Mouse (Mus musculus) bone marrow, adult 2 months (tissue): ENCODE measurements around the gene Copa.

Source experiments
- CTCF ChIP-seq: fragments of 200-500 bp; IDR thresholded peaks from 2 replicates; pipeline ENCODE4 v1.5.1; 2011; ENCODE audit warnings: low read length, control low read depth; ENCODE audit not compliant: control insufficient read depth, insufficient read depth
- POLR2A ChIP-seq: fragments of 200-500 bp; IDR thresholded peaks from 2 replicates; pipeline ENCODE4 v1.6.1; 2011; ENCODE audit warnings: low read depth, mild to moderate bottlenecking, control low read depth, low read length, borderline replicate concordance; ENCODE audit not compliant: control insufficient read depth

DNA sequence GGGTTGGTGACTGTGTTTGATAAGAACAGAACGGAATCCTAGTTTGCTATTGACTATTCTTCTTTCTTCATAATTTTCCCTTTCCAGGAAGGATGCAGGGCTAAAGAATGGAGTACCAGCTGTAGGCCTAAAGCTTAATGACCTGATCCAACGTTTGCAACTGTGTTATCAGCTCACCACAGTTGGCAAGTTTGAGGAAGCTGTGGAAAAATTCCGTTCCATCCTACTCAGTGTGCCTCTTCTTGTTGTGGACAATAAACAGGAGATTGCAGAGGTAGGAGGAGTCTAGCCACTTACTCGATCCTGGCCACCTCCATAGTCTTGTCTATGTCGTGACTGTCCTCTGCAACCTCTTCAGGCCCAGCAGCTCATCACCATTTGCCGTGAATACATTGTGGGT, 36.8 kb downstream of the Copa start:
- TF ChIP-seq CTCF (no peak), POLR2A (no peak)
